Mouse (Mus musculus) urinary bladder, adult 18-20 months (tissue): Measurements from ENCODE around the gene Rnf32.

ENCODE experiments used
- DNase-seq, 2 experiments: peaks; one replicate each; pipeline ENCODE4 v3.0.0; 2022; ENCODE audit warnings: low spot score in 2 of 2, mixed read lengths in 2 of 2

Rnf32 gene

DNA sequence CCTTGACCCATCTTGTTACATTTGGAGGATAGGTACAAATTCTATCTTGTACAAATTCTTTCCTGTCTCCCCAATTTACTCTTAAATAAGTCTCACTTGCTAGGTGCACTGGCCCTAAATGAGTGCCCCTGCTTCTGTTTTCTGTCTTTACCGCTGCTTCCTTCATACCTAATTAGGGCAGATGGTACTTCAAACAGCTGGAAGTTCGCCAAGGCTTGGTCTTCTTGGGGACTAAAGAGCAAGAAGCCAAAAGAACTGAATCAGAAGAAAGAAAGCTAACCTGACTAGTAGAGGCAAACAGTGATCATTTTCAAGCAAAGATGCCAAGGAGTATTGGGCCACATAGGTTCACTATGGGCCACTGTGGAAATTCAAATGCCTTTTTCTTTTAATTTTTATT, 77.6 kb downstream of the Rnf32 start:
- no peak for DNase-seq

- DNase-seq, result no peak
Measured at GRCm38 (mm10) chr5:29274746-29275145, 79.0 kb downstream of the Rnf32 start.
